Mouse (Mus musculus) liver, embryonic 14.5 days (tissue): ENCODE measurements at regions not wholly inside any gene's neighbourhood (a gene's known extent, or its start where the extent isn't known, plus 50 kb on each side); places are given as distances from the start of the nearest gene placed in this dataset.

Experiments used
- CTCF ChIP-seq: IDR thresholded peaks from 2 replicates; pipeline ENCODE4 v1.5.1; 2016; ENCODE audit warnings: antibody characterized with exemption, low read depth, control low read depth
- EP300 ChIP-seq: IDR thresholded peaks from 2 replicates; pipeline ENCODE4 v1.6.1; 2016; ENCODE audit warnings: antibody characterized with exemption, low read depth

- TF ChIP-seq CTCF: no peak
- no peak for TF ChIP-seq EP300
These were observed 257.1 kb upstream of the Camk1g start for GRCm38 (mm10) chr1:193626924-193627849.
